Mouse (Mus musculus): ENCODE data around the gene Tom1l2. TPM values are rescaled to one million over a fixed set of nuclear protein-coding genes. Genes with fewer than 3 reads are reported as not detected.

Gene Tom1l2
- polyA plus RNA-seq, 1 experiment from 2014 or later = 61.4 TPM

DNA sequence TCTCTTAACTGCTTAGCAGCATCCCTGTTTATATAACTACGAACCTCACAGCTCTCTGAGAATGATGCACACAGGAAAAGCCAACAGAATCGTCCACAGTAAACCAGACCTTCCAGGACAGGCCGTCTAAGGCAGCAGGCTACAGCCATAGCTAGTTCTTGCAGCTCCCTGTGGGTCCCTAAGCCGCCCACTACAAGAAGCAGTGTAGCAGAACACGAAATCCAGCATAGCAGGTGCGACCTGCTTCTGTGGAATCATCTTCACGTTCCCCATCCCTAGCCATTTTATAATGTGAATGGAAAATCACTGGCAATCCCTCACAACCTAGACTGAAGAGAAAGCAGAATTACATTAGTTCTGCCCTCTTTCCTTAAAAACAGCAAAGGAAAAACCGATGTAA is 35.8 kb downstream of the Tom1l2 start:
- H3K27ac ChIP-seq (replicated peaks) = peak overlapping the region; percentile 64
- no peak overlapping the region for H3K4me2 ChIP-seq
- no peaks in the 10 kb centered on the region for H3K36me3 ChIP-seq
- no peak overlapping the region for H3K4me3 ChIP-seq
- WGBS = 77% methylated on average over 8 of the region's 8 CpGs
- peaks cover 71% of the 10 kb centered on the region for H3K4me1 ChIP-seq (replicated peaks)
- no peak overlapping the region for H3K9ac ChIP-seq
- H3K27me3 ChIP-seq = no peaks in the 10 kb centered on the region
- no peaks in the 10 kb centered on the region for H3K9me3 ChIP-seq
- no peak for ATAC-seq (ENCODE audit: low read depth)

DNA sequence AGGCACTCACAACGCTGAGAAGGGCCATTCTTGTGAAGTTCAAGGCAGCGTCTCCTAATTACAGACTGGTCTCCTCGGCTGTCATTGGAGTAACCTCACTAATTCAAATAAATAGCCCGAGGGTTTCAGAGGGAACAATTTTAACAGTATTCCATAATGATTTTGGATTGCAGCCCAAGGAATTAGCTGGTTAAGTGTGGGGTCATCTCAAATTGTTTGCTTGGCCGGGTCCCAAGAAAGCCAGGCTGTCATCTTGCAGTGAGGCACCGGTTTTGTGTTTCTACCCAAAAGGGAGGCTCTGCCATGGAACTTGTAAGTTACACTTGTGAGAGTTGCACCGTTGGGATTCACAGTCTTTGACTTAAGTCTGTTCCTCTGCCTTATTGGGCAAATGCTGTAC is 36.5 kb downstream of the Tom1l2 start:
- no peak for ATAC-seq (ENCODE audit: low read depth)
- Histone ChIP-seq H3K9me3 (no peaks in the 10 kb centered on the region), H3K36me3 (no peaks in the 10 kb centered on the region), H3K27me3 (no peaks in the 10 kb centered on the region), H3K9ac (no peak overlapping the region), H3K27ac (replicated peaks) (peak overlapping the region; percentile 64), H3K4me1 (replicated peaks) (peaks cover 72% of the 10 kb centered on the region), H3K4me3 (no peak overlapping the region), H3K4me2 (no peak overlapping the region)
- 52% methylated on average over 7 of the region's 7 CpGs for WGBS

DNA sequence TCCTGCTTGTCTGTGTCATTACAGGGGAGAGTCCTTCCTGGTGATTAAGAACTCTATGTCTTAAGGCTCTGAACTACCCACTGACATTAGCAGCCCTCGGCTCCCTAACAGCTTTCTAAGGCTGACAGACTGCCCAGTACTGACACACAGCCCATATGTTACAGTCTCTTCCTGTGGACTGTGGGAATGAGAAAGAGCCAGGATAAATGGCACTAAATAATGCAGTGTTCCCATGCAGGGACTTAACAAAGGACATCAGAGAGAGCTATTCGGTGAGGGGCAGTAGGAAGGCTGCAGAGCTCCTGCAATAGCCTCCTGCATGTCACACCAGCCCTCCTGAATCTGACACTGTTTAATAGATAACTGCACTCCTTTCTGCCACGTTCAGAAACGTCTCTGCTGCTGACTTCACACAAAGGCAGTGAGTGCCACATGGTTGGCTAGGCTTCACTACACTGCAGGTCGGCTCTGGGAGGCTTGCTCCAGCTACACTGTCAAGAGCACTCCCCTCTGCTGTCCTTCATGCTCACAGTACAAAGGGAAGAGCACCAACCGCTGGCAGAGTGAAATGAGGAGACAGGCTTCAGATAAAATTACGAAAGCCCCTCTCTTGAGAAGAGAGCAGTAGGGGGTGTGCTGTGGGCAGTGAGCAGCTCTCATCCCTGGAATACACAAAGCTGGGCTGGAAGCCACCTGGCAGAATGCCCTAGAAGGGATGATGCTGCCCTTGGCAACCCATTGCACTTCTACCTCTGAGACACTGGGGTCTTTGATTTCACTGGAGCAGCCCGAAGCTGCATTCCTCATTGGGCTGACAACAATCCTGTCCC is 41.5 kb downstream of the Tom1l2 start:
- H3K9ac ChIP-seq = peak overlapping the region; percentile 63
- peak; percentile 94 for ATAC-seq (ENCODE audit: low read depth)

DNA sequence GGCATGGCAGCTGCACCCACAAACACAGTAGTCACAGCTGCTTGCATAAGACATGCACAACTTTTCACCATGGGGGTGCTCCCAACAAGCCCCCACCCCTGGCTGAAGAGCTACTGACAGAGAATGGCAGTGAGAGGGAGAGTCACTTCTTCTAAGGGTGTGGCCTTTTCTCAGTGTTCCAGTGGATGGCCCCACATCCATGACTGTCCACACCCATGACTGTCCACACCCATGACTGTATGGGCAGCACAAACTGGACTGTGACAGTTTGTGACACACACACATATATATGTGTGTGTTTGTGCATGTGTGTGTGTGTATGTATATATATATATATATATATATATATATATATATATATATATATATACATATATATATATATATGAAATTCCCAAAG is 42.8 kb downstream of the Tom1l2 start:
- ATAC-seq (ENCODE audit: low read depth) = no peak
- Histone ChIP-seq H3K4me1 (replicated peaks) (peaks cover 61% of the 10 kb centered on the region), H3K27ac (replicated peaks) (peak overlapping the region; percentile 70), H3K27me3 (no peaks in the 10 kb centered on the region), H3K9ac (no peak overlapping the region), H3K9me3 (no peaks in the 10 kb centered on the region), H3K4me2 (no peak overlapping the region), H3K4me3 (no peak overlapping the region), H3K36me3 (no peaks in the 10 kb centered on the region)

More for the DNA sequence above, 41.5 kb downstream of the Tom1l2 start:
- H3K4me2 ChIP-seq = peak overlapping the region; percentile 31
- WGBS = 1% methylated on average over 8 of the region's 8 CpGs
- no peaks in the 10 kb centered on the region for H3K27me3 ChIP-seq
- H3K27ac ChIP-seq (replicated peaks) = peak overlapping the region; percentile 98
- H3K9me3 ChIP-seq = no peaks in the 10 kb centered on the region
- H3K4me3 ChIP-seq = no peak overlapping the region
- H3K4me1 ChIP-seq (replicated peaks) = peaks cover 53% of the 10 kb centered on the region
- H3K36me3 ChIP-seq = no peaks in the 10 kb centered on the region

DNA sequence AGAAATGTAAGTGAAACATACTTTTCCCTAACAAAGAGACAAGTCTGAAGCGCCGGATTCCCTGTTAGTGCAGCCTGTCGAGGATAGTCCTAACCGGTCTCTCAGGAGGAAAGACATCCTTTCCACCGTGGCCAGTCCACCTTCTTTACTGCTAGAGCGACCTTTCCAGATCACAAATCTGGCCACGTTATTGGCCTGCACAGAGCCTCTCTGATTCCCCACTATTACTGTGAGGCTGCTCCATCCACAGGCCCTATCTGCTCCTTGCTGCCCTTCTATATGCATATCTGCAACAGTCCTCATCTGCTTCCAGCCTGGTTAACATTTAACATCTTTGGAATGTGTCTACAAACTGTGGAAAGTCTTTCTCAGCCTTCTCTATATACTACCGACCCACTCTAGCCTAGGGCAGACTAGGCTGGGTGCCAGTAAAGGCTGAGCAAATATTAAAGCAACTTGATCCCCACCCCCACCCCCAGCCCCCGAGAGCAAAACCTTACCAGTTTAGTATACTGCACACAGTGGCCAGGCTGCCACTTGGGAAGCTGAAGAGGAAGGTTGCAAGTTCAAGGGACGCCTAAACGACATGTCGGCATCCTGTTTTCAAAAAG is 44.1 kb downstream of the Tom1l2 start:
- Histone ChIP-seq H3K4me2 (no peak overlapping the region), H3K9ac (peak overlapping the region; percentile 31; the same call in 1 of the 2 replicates), H3K27me3 (no peaks in the 10 kb centered on the region), H3K4me1 (replicated peaks) (peaks cover 61% of the 10 kb centered on the region), H3K9me3 (no peaks in the 10 kb centered on the region), H3K4me3 (no peak overlapping the region), H3K36me3 (no peaks in the 10 kb centered on the region), H3K27ac (replicated peaks) (peak overlapping the region; percentile 34; the same call in 1 of the 2 replicates)
- no peak for ATAC-seq (ENCODE audit: low read depth)
- 75% methylated on average over 12 of the region's 12 CpGs for WGBS

DNA sequence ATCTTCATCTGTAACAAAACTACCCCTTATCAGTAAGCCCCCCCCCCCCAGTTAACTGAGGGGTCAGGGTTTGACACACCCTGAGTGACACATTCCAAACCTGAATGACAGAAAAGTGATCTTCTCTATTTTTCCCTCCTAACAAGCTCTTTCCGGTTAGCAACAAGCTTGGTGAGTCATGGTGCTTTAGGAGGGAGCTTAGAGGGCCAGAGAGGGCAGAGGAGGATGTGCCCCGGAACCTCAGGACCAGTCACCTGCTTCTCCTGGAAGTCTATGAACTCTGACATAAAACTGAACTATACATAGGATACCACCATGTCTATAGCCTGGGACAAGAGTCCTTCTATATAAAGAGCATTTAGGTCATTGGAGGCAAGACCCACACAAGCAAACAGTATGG is 44.6 kb downstream of the Tom1l2 start:
- Histone ChIP-seq H3K27me3 (no peaks in the 10 kb centered on the region), H3K4me3 (no peak overlapping the region), H3K36me3 (no peaks in the 10 kb centered on the region), H3K4me1 (replicated peaks) (peaks cover 64% of the 10 kb centered on the region), H3K9ac (no peak overlapping the region), H3K9me3 (no peaks in the 10 kb centered on the region), H3K4me2 (no peak overlapping the region), H3K27ac (replicated peaks) (peak overlapping the region; percentile 34)
- 93% methylated on average over 2 of the region's 2 CpGs for WGBS
- no peak for ATAC-seq (ENCODE audit: low read depth)

DNA sequence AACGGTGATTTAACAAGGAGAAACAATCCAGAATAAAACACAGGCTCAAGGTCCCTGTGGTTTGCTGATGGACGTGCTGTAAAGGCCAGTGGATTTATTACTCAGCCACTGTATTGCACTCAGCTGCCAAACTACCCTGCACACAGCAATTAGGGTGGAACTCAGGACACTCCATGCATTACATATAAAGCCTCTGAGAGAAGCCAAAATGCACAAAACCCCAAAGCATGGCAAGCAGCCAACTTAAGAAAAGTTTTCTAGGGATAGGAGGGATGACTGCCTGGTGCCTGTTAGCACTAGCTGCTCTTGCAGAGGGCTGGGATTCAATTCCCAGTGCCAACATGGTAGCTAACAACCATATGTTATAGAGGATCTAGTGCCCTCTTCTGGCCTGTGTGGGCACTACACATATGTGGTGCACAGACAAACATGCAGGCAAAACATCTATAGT is 45.3 kb downstream of the Tom1l2 start:
- 62% methylated on average over 2 of the region's 2 CpGs for WGBS
- no peak overlapping the region for H3K9ac ChIP-seq
- peaks cover 64% of the 10 kb centered on the region for H3K4me1 ChIP-seq (replicated peaks)
- no peaks in the 10 kb centered on the region for H3K9me3 ChIP-seq
- no peaks in the 10 kb centered on the region for H3K27me3 ChIP-seq
- no peaks in the 10 kb centered on the region for H3K36me3 ChIP-seq
- no peak for ATAC-seq (ENCODE audit: low read depth)
- H3K27ac ChIP-seq (replicated peaks) = peak overlapping the region; percentile 19; the same call in 1 of the 2 replicates
- no peak overlapping the region for H3K4me2 ChIP-seq
- no peak overlapping the region for H3K4me3 ChIP-seq

DNA sequence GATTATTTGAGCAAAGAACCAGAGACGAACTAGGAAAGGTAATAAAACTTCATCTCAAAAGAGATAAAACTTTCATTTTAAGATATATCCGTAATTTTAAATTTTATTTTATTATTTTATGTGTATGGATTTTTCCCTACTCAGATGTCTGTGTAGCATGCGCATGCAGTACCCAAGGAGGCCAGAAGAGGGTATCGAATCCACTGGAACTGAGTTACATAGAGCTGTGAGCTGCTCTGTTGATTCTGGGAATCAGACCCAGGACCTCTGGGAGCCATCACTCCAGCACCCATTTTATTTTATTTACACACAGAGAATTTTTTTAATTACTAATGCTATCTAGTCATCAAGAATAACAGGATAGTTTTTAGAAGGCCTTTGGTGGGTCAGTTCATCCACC is 45.9 kb downstream of the Tom1l2 start:
- Histone ChIP-seq H3K4me1 (replicated peaks) (peaks cover 64% of the 10 kb centered on the region), H3K36me3 (no peaks in the 10 kb centered on the region), H3K27me3 (no peaks in the 10 kb centered on the region), H3K9me3 (no peaks in the 10 kb centered on the region), H3K4me2 (no peak overlapping the region), H3K9ac (no peak overlapping the region), H3K4me3 (no peak overlapping the region), H3K27ac (replicated peaks) (peak overlapping the region; percentile 19; the same call in 1 of the 2 replicates)
- no peak for ATAC-seq (ENCODE audit: low read depth)
- WGBS = 62% methylated on average over 4 of the region's 4 CpGs

DNA sequence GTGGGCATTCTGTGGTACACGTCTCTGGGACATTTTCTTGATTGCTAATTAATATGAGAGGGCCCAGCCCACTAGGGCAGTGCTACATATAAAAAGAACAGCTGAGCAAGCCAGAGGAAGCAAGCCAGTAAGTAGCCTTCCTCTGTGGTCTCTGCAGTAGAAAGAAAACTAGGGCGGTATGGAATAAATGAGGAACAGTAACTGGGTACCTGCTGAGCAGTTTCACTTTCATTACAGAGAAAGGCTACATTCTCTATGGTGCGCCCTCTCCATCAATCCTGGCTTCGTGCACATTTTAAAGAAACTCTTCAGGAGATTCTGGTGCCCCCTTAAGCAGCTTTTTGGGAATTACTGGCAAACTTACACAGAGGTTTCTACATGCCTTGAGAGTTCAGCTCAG is 47.1 kb downstream of the Tom1l2 start:
- no peaks in the 10 kb centered on the region for H3K36me3 ChIP-seq
- H3K4me1 ChIP-seq (replicated peaks) = peaks cover 64% of the 10 kb centered on the region
- peak overlapping the region; percentile 9; the same call in 1 of the 2 replicates for H3K27ac ChIP-seq (replicated peaks)
- no peak overlapping the region for H3K4me2 ChIP-seq
- no peak overlapping the region for H3K4me3 ChIP-seq
- 59% methylated on average over 4 of the region's 4 CpGs for WGBS
- ATAC-seq (ENCODE audit: low read depth) = no peak
- H3K27me3 ChIP-seq = no peaks in the 10 kb centered on the region
- no peaks in the 10 kb centered on the region for H3K9me3 ChIP-seq
- H3K9ac ChIP-seq = no peak overlapping the region

DNA sequence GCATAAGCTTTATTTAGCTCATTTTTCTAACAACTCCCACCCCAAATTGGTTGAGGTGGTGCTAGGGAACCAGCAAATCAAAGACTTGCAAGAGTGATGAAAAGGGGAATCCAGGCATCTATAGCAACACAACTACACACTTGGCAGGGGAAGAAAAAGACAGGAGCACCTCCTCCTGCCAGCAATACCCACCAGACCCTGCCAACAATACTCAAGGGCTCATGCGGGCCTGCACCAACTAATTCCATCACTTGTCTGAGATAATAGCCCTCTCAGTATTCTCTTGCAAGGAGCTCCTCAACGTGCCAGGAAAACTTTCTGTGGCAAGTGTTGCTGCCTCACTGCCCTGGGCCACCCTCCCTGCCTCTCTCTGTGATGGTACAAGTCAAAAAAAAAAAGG is 49.2 kb downstream of the Tom1l2 start:
- Histone ChIP-seq H3K9ac (no peak overlapping the region), H3K27me3 (no peaks in the 10 kb centered on the region), H3K9me3 (no peaks in the 10 kb centered on the region), H3K4me1 (replicated peaks) (peaks cover 53% of the 10 kb centered on the region), H3K4me3 (no peak overlapping the region), H3K4me2 (no peak overlapping the region), H3K27ac (replicated peaks) (peak overlapping the region; percentile 85; the same call in 1 of the 2 replicates), H3K36me3 (no peaks in the 10 kb centered on the region)
- 62% methylated on average over 2 of the region's 2 CpGs for WGBS
- no peak for ATAC-seq (ENCODE audit: low read depth)

DNA sequence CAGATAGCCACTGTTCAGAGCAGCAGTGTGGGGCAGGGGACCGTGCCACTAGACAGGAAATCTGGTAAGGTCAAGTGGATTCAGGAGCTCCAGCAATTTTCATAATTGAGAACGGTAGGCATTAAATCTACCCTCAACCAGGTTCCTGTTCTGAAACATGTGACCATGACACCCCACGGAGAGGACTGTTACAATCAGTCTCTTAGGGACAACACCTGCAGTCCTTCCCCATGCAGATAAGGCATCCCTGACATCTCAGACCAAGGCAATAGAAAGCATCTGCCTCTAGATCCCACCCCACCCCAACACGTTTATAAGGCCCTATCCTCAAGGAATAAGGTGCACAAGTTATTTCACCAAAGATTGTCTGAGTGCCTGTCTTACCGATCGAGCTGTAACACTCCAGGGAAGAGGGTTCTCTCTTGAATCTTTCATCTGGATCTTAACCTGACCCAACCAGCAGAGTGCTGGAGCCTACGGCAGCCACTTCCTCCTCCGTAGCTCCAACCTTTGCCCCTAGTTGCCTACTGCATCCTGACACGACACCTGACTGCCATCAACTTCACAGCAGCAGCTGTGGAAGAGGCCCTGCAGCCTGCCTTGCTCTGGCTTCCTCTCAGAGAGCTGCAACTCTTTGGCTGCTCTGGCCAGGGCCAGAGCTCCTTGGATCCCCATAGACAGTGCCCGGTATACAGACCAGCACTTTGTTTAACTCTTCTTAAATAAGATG is 50.2 kb downstream of the Tom1l2 start:
- Histone ChIP-seq H3K27me3 (no peaks in the 10 kb centered on the region), H3K9ac (peak overlapping the region; percentile 35), H3K27ac (replicated peaks) (peak overlapping the region; percentile 85), H3K36me3 (no peaks in the 10 kb centered on the region), H3K4me1 (replicated peaks) (peaks cover 46% of the 10 kb centered on the region), H3K9me3 (no peaks in the 10 kb centered on the region), H3K4me3 (no peak overlapping the region), H3K4me2 (no peak overlapping the region)
- ATAC-seq (ENCODE audit: low read depth) = no peak
- 76% methylated on average over 10 of the region's 10 CpGs for WGBS
